Mouse (Mus musculus) skeletal muscle tissue, adult 2 months (tissue): ENCODE measurements at regions not wholly inside any gene's neighbourhood (a gene's known extent, or its start where the extent isn't known, plus 50 kb on each side); places are given as distances from the start of the nearest gene placed in this dataset.

Experiments used
- DNase-seq: peaks from one replicate; pipeline ENCODE4 v3.0.0-alpha.2; 2012; ENCODE audit warnings: low read depth, low spot score

GRCm38 (mm10) chrX:11839665-11840245, 320.4 kb downstream of the Bcor start:
- peak; percentile 59 for DNase-seq

GRCm38 (mm10) chrX:11840319-11841035, 319.7 kb downstream of the Bcor start:
- DNase-seq, result peak; percentile 52

- DNase-seq, result no peak
Measured at GRCm38 (mm10) chrX:11845566-11845965, 314.6 kb downstream of the Bcor start.

GRCm38 (mm10) chrX:11855910-11856309, 304.2 kb downstream of the Bcor start:
- DNase-seq, result no peak

- DNase-seq, result no peak
Measured at GRCm38 (mm10) chrX:11859396-11859795, 300.8 kb downstream of the Bcor start.

- no peak for DNase-seq
Measured at GRCm38 (mm10) chrX:11861119-11861708, 298.9 kb downstream of the Bcor start.

- DNase-seq, result no peak
Measured at GRCm38 (mm10) chrX:11861892-11862291, 298.3 kb downstream of the Bcor start.

- DNase-seq, result no peak
Measured at GRCm38 (mm10) chrX:11863106-11863505, 297.0 kb downstream of the Bcor start.

- DNase-seq, result no peak
Measured at GRCm38 (mm10) chrX:11873913-11874312, 286.2 kb downstream of the Bcor start.

- no peak for DNase-seq
Measured at GRCm38 (mm10) chrX:11876636-11877035, 283.5 kb downstream of the Bcor start.

GRCm38 (mm10) chrX:11878028-11878427, 282.1 kb downstream of the Bcor start:
- no peak for DNase-seq

- DNase-seq, result no peak
Measured at GRCm38 (mm10) chrX:11880972-11881371, 279.2 kb downstream of the Bcor start.

- DNase-seq, result no peak
Measured at GRCm38 (mm10) chrX:11883738-11884716, 276.1 kb downstream of the Bcor start.

GRCm38 (mm10) chrX:11892396-11892795, 267.8 kb downstream of the Bcor start:
- no peak for DNase-seq

- DNase-seq, result no peak
Measured at GRCm38 (mm10) chrX:11893606-11894279, 266.4 kb downstream of the Bcor start.

- DNase-seq, result no peak
Measured at GRCm38 (mm10) chrX:11894280-11894662, 265.9 kb downstream of the Bcor start.

GRCm38 (mm10) chrX:11895396-11895795, 264.8 kb downstream of the Bcor start:
- peak; percentile 91 for DNase-seq

- DNase-seq, result no peak
Measured at GRCm38 (mm10) chrX:11898280-11898679, 261.9 kb downstream of the Bcor start.

- DNase-seq, result no peak
Measured at GRCm38 (mm10) chrX:11899051-11899450, 261.1 kb downstream of the Bcor start.

- DNase-seq, result no peak
Measured at GRCm38 (mm10) chrX:11899914-11900313, 260.2 kb downstream of the Bcor start.

GRCm38 (mm10) chrX:11901791-11902190, 258.4 kb downstream of the Bcor start:
- no peak for DNase-seq
